Mouse (Mus musculus) ES-Bruce4 (cell line): ENCODE measurements around the gene E330021D16Rik.

Source experiments
- CTCF ChIP-seq: IDR thresholded peaks from one replicate; pipeline ENCODE4 v1.8.1; 2011; ENCODE audit warnings: low read depth, low read length
- EP300 ChIP-seq: IDR thresholded peaks from 2 replicates; pipeline ENCODE4 v1.6.1; 2011; ENCODE audit warnings: low read depth, low read length; ENCODE audit not compliant: insufficient read depth
- POLR2A ChIP-seq: IDR thresholded peaks from one replicate; pipeline ENCODE4 v1.8.1; 2011; ENCODE audit warnings: low read length; ENCODE audit not compliant: insufficient read depth

GRCm38 (mm10) chr6:136390262-136390661 is 25.1 kb downstream of the E330021D16Rik start:
- no peak for TF ChIP-seq CTCF
- no peak for TF ChIP-seq POLR2A
- 0 out of 2 replicates have a peak, but pooled peaks have one; percentile 10 for TF ChIP-seq EP300
